Mouse (Mus musculus) forebrain, embryonic 15.5 days (tissue): ENCODE measurements around the gene Mrgbp. TPM values are rescaled to one million over a fixed set of nuclear protein-coding genes. Genes with fewer than 3 reads are reported as not detected.

Experiments
- ATAC-seq: fragments of 200-750 bp; cut with Nextera tagmentation; replicated peaks from 2 replicates; pipeline ENCODE4 v1.8.0; 2017; ENCODE audit warnings: mild to moderate bottlenecking, moderate TSS enrichment, moderate library complexity
- H3K27ac ChIP-seq: fragments of 300-500 bp; sonication (generic); replicated peaks from 2 replicates; pipeline ENCODE4 v1.5.1; 2015; ENCODE audit warnings: mild to moderate bottlenecking, inconsistent platforms
- H3K27me3 ChIP-seq: fragments of 300-500 bp; sonication (generic); 2 replicates; pipeline ENCODE4 v1.6.1; 2015; ENCODE audit warnings: inconsistent platforms
- H3K36me3 ChIP-seq: fragments of 300-500 bp; sonication (generic); 2 replicates; pipeline ENCODE4 v1.6.1; 2015; ENCODE audit warnings: mild to moderate bottlenecking, inconsistent platforms
- H3K4me1 ChIP-seq: fragments of 300-500 bp; sonication (generic); 2 replicates; pipeline ENCODE4 v1.6.1; 2015; ENCODE audit warnings: inconsistent platforms
- H3K4me2 ChIP-seq: fragments of 300-500 bp; sonication (generic); replicated peaks from 2 replicates; pipeline ENCODE4 v1.6.1; 2015; ENCODE audit warnings: mild to moderate bottlenecking, inconsistent platforms
- H3K4me3 ChIP-seq: fragments of 300-500 bp; sonication (generic); 2 replicates; pipeline ENCODE4 v1.5.1; 2015; ENCODE audit warnings: mild to moderate bottlenecking, inconsistent platforms
- H3K9ac ChIP-seq: fragments of 300-500 bp; sonication (generic); replicated peaks from 2 replicates; pipeline ENCODE4 v1.6.1; 2015; ENCODE audit warnings: mild to moderate bottlenecking, inconsistent platforms
- H3K9me3 ChIP-seq: fragments of 300-500 bp; sonication (generic); 2 replicates; pipeline ENCODE4 v1.6.1; 2016; ENCODE audit warnings: inconsistent platforms
- WGBS: fragments of 180-500 bp; shearing (Covaris S2); methylation state at CpG from one replicate; pipeline ENCODE4 v1.1.7; 2015; ENCODE audit warnings: mixed read lengths; 5-methylcytosine and 5-hydroxymethylcytosine counted together
- polyA plus RNA-seq: library from polyadenylated mRNA; unstranded; fragments of >200 nt; fragmentation: Nextera tagmentation; extraction: Ambion mirVana; gene quantifications from 2 replicates; pipeline ENCODE4 v1.2.1, GENCODE M21; 2015

Gene Mrgbp
- polyA plus RNA-seq, 1 experiment from 2014 or later, result 51.8 TPM

DNA sequence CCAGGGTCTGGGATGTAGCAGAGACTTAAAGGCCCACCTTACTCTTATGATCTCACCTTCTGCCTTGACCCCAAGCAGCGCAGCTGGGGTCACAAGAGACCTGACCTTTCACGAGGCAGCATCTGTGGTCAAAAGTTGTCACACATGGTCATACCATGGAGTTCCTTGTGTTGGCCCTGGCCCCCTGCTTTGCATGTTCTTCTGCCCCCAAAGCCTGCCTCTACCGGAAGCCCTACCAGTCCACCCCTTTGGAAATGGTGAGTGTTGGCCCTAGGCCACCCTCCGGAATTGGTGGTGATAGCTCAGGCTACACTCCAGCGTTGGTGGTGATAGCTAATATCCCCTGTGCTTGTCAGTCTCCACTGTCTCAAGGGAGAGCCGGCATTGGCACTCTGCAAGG is 17.8 kb upstream of the Mrgbp start:
- no peak overlapping the region for H3K9ac ChIP-seq
- no peak for ATAC-seq
- WGBS, result 55% methylated on average over 6 of the region's 6 CpGs

GRCm38 (mm10) chr2:180563841-180564240 is 17.3 kb upstream of the Mrgbp start:
- no peak overlapping the region for H3K9ac ChIP-seq
- H3K4me3 ChIP-seq, result no peak overlapping the region
- H3K27me3 ChIP-seq, result no peaks in the 10 kb centered on the region
- no peaks in the 10 kb centered on the region for H3K36me3 ChIP-seq
- H3K4me2 ChIP-seq, result no peak overlapping the region
- no peaks in the 10 kb centered on the region for H3K9me3 ChIP-seq
- H3K27ac ChIP-seq, result 0 out of 2 replicates have a peak overlapping the region, but pooled peaks have one; percentile 19
- 36% methylated on average over 5 of the region's 5 CpGs for WGBS
- ATAC-seq, result no peak
- H3K4me1 ChIP-seq, result peaks cover 13% of the 10 kb centered on the region

More for the DNA sequence above, 17.8 kb upstream of the Mrgbp start:
- H3K4me1 ChIP-seq, result peaks cover 10% of the 10 kb centered on the region
- no peaks in the 10 kb centered on the region for H3K9me3 ChIP-seq
- no peaks in the 10 kb centered on the region for H3K36me3 ChIP-seq
- 0 out of 2 replicates have a peak overlapping the region, but pooled peaks have one; percentile 19 for H3K27ac ChIP-seq
- H3K4me2 ChIP-seq, result no peak overlapping the region
- H3K27me3 ChIP-seq, result no peaks in the 10 kb centered on the region
- H3K4me3 ChIP-seq, result no peak overlapping the region

DNA sequence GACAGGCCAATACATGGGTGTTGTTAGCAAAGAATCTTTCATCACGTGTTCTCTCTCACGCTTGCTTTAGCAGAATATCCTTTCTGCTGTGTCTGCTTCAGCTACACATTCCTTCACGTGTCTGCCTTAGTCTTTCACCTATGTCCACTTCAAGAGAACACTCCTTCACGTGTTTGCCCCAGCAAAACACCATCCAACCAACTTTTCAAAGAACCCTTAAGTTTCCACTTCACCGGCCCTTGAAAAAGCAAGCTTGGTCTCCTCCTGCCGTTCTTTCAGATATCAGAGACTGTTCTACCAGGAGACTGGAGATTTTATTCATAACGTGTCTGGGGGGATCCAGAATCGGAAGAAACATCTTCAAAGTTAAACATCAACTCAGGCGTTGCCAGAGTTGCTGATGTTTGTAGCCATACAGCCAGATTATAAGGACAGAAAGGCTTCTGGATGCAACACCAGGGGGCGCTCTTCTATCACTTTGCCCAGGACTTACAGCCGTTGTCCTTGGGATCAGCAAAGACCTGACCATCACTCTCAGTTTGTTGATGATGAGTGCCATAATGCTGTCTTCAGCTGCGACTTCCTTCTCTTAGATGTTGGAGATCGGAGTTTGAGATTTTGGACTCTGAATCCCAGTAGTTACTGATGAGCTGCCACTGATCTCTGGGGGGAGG is 14.7 kb upstream of the Mrgbp start:
- no peak for ATAC-seq
- Histone ChIP-seq H3K36me3 (no peaks in the 10 kb centered on the region), H3K4me3 (no peak overlapping the region), H3K4me2 (no peak overlapping the region), H3K27me3 (no peaks in the 10 kb centered on the region), H3K9me3 (no peaks in the 10 kb centered on the region), H3K27ac (no peak overlapping the region), H3K9ac (no peak overlapping the region), H3K4me1 (peaks cover 22% of the 10 kb centered on the region)
- 35% methylated on average over 13 of the region's 13 CpGs for WGBS

- Histone ChIP-seq H3K9ac (no peak overlapping the region), H3K27me3 (no peaks in the 10 kb centered on the region), H3K4me1 (peaks cover 11% of the 10 kb centered on the region), H3K36me3 (no peaks in the 10 kb centered on the region), H3K9me3 (no peaks in the 10 kb centered on the region), H3K4me3 (no peak overlapping the region), H3K4me2 (no peak overlapping the region), H3K27ac (no peak overlapping the region)
- peak; percentile 69 for ATAC-seq
- WGBS, result 19% methylated on average over 3 of the region's 3 CpGs
Observed at GRCm38 (mm10) chr2:180569028-180569643, 12.0 kb upstream of the Mrgbp start.

DNA sequence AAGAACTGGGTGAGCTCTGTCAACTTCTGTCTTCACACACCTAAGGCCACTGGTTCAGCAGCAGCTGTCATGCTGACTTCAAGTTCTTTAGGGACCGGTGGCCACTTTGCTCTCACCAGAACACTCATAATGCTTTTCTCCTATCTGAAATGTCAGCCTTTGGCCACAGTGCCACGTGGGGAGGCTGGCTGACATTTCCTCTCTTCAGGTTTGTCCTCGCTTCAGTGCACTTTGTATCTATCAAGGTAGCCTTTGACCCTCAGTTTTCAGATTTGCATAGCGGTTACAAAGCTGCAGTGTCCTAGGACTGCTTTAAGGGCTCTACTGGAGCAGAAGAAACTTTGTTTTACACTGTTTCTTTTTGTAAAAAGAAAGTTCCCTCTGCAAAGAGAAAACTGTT is 4.6 kb upstream of the Mrgbp start:
- WGBS, result 42% methylated on average over 4 of the region's 4 CpGs
- H3K36me3 ChIP-seq, result no peaks in the 10 kb centered on the region
- no peaks in the 10 kb centered on the region for H3K4me1 ChIP-seq
- no peak overlapping the region for H3K4me3 ChIP-seq
- no peak overlapping the region for H3K4me2 ChIP-seq
- no peak overlapping the region for H3K27ac ChIP-seq
- no peaks in the 10 kb centered on the region for H3K27me3 ChIP-seq
- no peak overlapping the region for H3K9ac ChIP-seq
- no peaks in the 10 kb centered on the region for H3K9me3 ChIP-seq
- no peak for ATAC-seq

DNA sequence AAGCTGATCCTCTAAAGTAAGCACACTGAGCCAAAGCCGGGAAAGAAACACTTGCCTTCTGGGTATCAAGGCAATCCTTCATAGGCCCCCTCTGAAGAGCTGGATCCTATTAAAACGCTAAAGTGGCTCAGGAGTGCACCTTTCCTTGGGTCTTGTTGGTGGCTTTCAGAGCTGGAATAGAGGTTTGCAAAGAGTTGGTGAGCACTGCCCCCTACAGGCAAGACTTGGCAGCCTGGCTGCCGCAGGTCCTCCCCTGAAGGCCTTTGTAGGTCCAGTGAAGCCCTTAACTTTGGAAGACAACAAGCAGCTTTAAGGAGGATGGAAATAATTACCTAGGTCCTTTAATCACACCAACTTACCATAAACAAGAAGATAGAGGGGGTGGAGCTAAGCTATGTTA is 2.4 kb upstream of the Mrgbp start:
- H3K27me3 ChIP-seq, result no peaks in the 10 kb centered on the region
- H3K4me3 ChIP-seq, result no peak overlapping the region
- no peaks in the 10 kb centered on the region for H3K9me3 ChIP-seq
- 4% methylated on average over 3 of the region's 3 CpGs for WGBS
- no peak overlapping the region for H3K27ac ChIP-seq
- H3K4me2 ChIP-seq, result no peak overlapping the region
- no peak for ATAC-seq
- no peaks in the 10 kb centered on the region for H3K36me3 ChIP-seq
- H3K9ac ChIP-seq, result no peak overlapping the region
- peaks cover 11% of the 10 kb centered on the region for H3K4me1 ChIP-seq

DNA sequence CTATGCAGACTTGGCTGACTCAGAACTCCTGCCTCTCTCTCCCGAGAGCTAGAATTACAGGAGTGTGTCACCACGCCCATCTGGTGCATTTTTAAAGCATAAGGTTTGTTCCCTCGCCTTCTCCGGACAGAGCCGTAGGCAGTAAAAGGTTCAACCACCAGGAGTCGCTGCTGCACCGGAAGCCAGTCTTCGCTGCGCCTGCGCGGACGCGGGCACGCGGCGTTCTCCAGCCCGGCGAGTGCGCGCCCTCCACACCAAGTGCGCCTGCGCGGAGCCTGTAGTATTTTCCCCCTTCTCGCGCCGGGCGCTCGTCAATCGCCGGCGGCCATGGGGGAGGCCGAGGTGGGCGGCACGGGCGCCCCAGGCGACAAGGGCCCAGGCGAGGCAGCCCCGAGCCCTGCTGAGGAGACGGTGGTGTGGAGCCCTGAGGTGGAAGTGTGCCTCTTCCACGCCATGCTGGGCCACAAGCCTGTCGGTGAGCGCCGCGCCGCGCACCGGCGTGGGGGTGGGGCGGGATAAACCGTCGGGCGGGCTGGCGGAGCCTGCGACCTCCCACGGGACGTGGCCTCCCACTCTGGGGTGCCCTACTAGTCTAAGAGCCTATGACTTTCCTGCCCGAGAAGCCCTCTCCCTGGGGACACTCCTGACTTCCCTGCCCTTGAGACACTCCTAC is 1.5 kb downstream of the Mrgbp start:
- under 1% methylated on average over 52 of the region's 57 CpGs for WGBS
- Histone ChIP-seq H3K9me3 (no peaks in the 10 kb centered on the region), H3K9ac (peak overlapping the region; percentile 94), H3K27ac (peak overlapping the region; percentile 65), H3K4me3 (peak overlapping the region; percentile 67), H3K4me1 (peaks cover 26% of the 10 kb centered on the region), H3K27me3 (no peaks in the 10 kb centered on the region), H3K36me3 (peaks cover 19% of the 10 kb centered on the region), H3K4me2 (peak overlapping the region; percentile 69)
- ATAC-seq, result peak; percentile 80

- H3K27ac ChIP-seq, result no peak overlapping the region
- WGBS, result 31% methylated on average over 6 of the region's 7 CpGs
- H3K4me1 ChIP-seq, result peaks cover 26% of the 10 kb centered on the region
- peak overlapping the region; percentile 94 for H3K9ac ChIP-seq
- H3K4me3 ChIP-seq, result peak overlapping the region; percentile 67
- H3K9me3 ChIP-seq, result no peaks in the 10 kb centered on the region
- H3K36me3 ChIP-seq, result peaks cover 19% of the 10 kb centered on the region
- ATAC-seq, result no peak
- peak overlapping the region; percentile 69 for H3K4me2 ChIP-seq
- H3K27me3 ChIP-seq, result no peaks in the 10 kb centered on the region
Observed at GRCm38 (mm10) chr2:180583154-180583507, 2.0 kb downstream of the Mrgbp start.

GRCm38 (mm10) chr2:180588736-180589122 is 7.6 kb downstream of the Mrgbp start:
- H3K4me1 ChIP-seq, result peaks cover 32% of the 10 kb centered on the region
- no peaks in the 10 kb centered on the region for H3K9me3 ChIP-seq
- 47% methylated on average over 6 of the region's 6 CpGs for WGBS
- H3K4me3 ChIP-seq, result peak overlapping the region; percentile 94
- ATAC-seq, result peak; percentile 7; the same call in 1 of the 2 replicates
- H3K4me2 ChIP-seq, result peak overlapping the region; percentile 83
- H3K9ac ChIP-seq, result peak overlapping the region; percentile 96
- H3K27ac ChIP-seq, result peak overlapping the region; percentile 95
- peaks cover 47% of the 10 kb centered on the region for H3K36me3 ChIP-seq
- no peaks in the 10 kb centered on the region for H3K27me3 ChIP-seq

DNA sequence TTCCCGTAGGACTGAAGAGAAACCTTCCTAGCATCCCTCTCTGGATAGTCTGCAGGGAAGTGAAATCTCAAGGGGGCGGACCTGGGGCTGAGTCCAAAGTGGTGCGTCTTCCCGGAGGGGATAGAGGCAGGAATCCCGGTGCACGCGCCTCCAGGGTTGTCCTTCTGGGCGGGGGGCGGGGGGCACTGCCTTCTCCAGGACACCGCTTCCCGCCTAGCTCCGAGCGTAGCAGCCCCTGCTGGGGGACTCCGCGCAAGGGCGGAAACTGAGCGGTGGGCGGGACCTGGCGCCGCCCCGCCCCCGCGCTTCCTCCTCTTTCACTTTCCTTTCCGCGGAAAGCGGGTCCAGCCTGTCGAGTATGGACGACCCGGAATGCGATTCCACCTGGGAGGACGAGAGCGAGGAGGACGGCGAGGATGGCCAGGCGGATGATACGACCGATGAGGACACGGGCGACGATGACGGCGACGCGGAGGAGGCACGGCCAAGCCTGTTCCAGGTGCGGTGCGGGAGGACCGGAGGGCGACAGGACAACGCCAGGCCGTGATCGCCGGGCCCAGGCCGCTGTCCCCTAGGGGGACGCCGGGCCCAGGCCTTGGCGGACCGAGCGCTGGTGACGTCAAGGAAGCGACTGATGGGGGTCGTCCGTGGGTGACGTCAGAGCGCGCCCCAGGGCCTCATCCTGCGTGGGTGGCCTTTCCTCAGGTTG is 8.2 kb downstream of the Mrgbp start, which contains the start of gene Ogfr:
Ogfr (plus strand) TSS at position 123 of the 709 bp plus-strand sequence.
- under 1% methylated on average over 67 of the region's 67 CpGs for WGBS
- Histone ChIP-seq H3K27ac (peak within 1 kb of the TSS; percentile 95), H3K36me3 (peaks cover 52% of the 10 kb centered on the region), H3K9ac (peak within 1 kb of the TSS; percentile 96), H3K4me2 (peak within 1 kb of the TSS; percentile 83), H3K9me3 (no peaks in the 10 kb centered on the region), H3K4me3 (peak within 1 kb of the TSS; percentile 94), H3K4me1 (peaks cover 26% of the 10 kb centered on the region), H3K27me3 (no peaks in the 10 kb centered on the region)
- ATAC-seq, result peak; percentile 90

GRCm38 (mm10) chr2:180597490-180597889 is 16.4 kb downstream of the Mrgbp start, which contains the start of gene Col9a3:
TSS of gene Col9a3 (plus strand) at chr2:180597790.
- Histone ChIP-seq H3K27ac (no peak within 1 kb of the TSS), H3K9ac (peak within 1 kb of the TSS; percentile 32), H3K9me3 (no peaks in the 10 kb centered on the region), H3K4me1 (peaks cover 30% of the 10 kb centered on the region), H3K4me3 (peak within 1 kb of the TSS; percentile 37), H3K4me2 (peak within 1 kb of the TSS; percentile 52), H3K36me3 (peaks cover 27% of the 10 kb centered on the region), H3K27me3 (0 out of 2 replicates have a peak, but pooled peaks cover 5% of the 10 kb centered on the region)
- ATAC-seq, result no peak
- 41% methylated on average over 4 of the region's 4 CpGs for WGBS
